Mouse (Mus musculus): ENCODE measurements around the gene Mcm6.

DNA sequence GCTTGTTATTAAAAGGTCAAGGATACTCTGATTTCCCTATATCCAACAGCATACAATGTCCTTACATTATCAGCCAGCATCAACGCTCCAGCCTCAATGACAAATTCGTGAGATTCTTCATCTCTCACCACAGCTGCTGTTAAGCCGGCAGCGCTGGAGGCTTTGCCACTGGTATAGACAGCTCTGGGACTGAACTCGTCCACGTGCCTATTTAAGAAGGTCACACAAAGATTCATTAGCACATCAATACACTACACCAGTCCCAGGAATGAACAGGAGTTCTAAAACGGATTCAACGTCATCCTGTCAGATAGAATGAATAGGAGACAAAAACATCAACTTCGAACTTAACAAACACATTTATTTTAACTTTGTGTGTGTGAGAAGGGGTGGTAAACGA lies 15.2 kb downstream of the Mcm6 start:
- TF ChIP-seq POLR2A (IDR thresholded peaks at IDR 0.05; ENCODE audit: insufficient read depth, low read depth, low read length), result no peak
- no peak for TF ChIP-seq EP300 (IDR thresholded peaks at IDR 0.05; ENCODE audit: insufficient read depth, low read depth, low read length)
